Mouse (Mus musculus) forebrain, embryonic 13.5 days (tissue): ENCODE measurements around the gene Fam120a. TPM values are rescaled to one million over a fixed set of nuclear protein-coding genes. Genes with fewer than 3 reads are reported as not detected.

Source experiments
- ATAC-seq: fragments of 200-750 bp; cut with Nextera tagmentation; 2 replicates; pipeline ENCODE4 v1.8.0; 2017
- H3K27ac ChIP-seq: fragments of 300-500 bp; sonication (generic); 2 replicates; pipeline ENCODE4 v1.5.1; 2015; ENCODE audit warnings: inconsistent platforms, mild to moderate bottlenecking, moderate library complexity
- H3K27me3 ChIP-seq: fragments of 300-500 bp; sonication (generic); 2 replicates; pipeline ENCODE4 v1.6.1; 2015; ENCODE audit warnings: mild to moderate bottlenecking, inconsistent platforms
- H3K36me3 ChIP-seq: fragments of 300-500 bp; sonication (generic); 2 replicates; pipeline ENCODE4 v1.6.1; 2015; ENCODE audit warnings: mild to moderate bottlenecking, inconsistent platforms; ENCODE audit not compliant: poor library complexity, severe bottlenecking
- H3K4me1 ChIP-seq: fragments of 300-500 bp; sonication (generic); 2 replicates; pipeline ENCODE4 v1.6.1; 2015; ENCODE audit warnings: inconsistent platforms
- H3K4me2 ChIP-seq: fragments of 300-500 bp; sonication (generic); 2 replicates; pipeline ENCODE4 v1.6.1; 2015; ENCODE audit warnings: inconsistent platforms, mild to moderate bottlenecking, moderate library complexity
- H3K4me3 ChIP-seq: fragments of 300-500 bp; sonication (generic); 2 replicates; pipeline ENCODE4 v1.5.1; 2015; ENCODE audit warnings: mild to moderate bottlenecking, inconsistent platforms
- H3K9ac ChIP-seq: fragments of 300-500 bp; sonication (generic); 2 replicates; pipeline ENCODE4 v1.6.1; 2015; ENCODE audit warnings: mild to moderate bottlenecking, inconsistent platforms
- H3K9me3 ChIP-seq: fragments of 300-500 bp; sonication (generic); replicated peaks from 2 replicates; pipeline ENCODE4 v1.6.1; 2016; ENCODE audit warnings: inconsistent platforms
- WGBS: fragments of 180-500 bp; shearing (Covaris S2); methylation state at CpG from one replicate; pipeline ENCODE4 v1.1.7; 2015; 5-methylcytosine and 5-hydroxymethylcytosine counted together
- polyA plus RNA-seq: library from polyadenylated mRNA; unstranded; fragments of >200 nt; fragmentation: Nextera tagmentation; extraction: Ambion mirVana; gene quantifications from 2 replicates; pipeline ENCODE4 v1.2.1, GENCODE M21; 2015

The Fam120a gene
- polyA plus RNA-seq, 1 experiment from 2014 or later, result 16.0 TPM

- no peaks in the 10 kb centered on the region for H3K36me3 ChIP-seq
- peak overlapping the region; percentile 97 for H3K9ac ChIP-seq
- no peaks in the 10 kb centered on the region for H3K27me3 ChIP-seq
- H3K4me2 ChIP-seq, result peak overlapping the region; percentile 100
- H3K27ac ChIP-seq, result peak overlapping the region; percentile 97; the same call in 1 of the 2 replicates
- peaks cover 55% of the 10 kb centered on the region for H3K4me1 ChIP-seq
- no peak for ATAC-seq
- peak overlapping the region; percentile 89; the same call in 1 of the 2 replicates for H3K4me3 ChIP-seq
- H3K9me3 ChIP-seq, result no peaks in the 10 kb centered on the region
- WGBS, result 77% methylated on average over 4 of the region's 4 CpGs
These were observed 3.0 kb downstream of the Fam120a start for GRCm38 (mm10) chr13:48964850-48965249.

DNA sequence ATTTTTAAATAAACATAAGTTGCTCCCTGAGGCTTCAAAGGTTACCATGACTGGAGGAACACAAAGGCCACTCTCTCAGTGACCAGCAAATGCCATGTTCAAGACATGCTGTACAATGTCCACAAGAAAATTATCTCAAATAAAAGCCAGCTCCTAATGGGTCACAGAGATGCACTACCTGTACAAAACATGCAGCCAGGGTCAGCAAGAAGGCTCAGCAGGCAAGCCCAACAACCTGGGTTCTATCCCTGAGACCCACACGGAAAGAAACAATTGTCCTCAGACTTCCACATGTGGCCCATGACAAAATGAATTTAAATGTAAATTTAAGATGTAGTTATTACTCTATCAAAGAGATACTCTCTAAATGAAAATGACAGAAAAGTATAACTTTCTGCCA lies 4.7 kb downstream of the Fam120a start:
- Histone ChIP-seq H3K27ac (no peak overlapping the region), H3K4me3 (no peak overlapping the region), H3K4me2 (no peak overlapping the region), H3K27me3 (no peaks in the 10 kb centered on the region), H3K9me3 (no peaks in the 10 kb centered on the region), H3K4me1 (peaks cover 45% of the 10 kb centered on the region), H3K36me3 (no peaks in the 10 kb centered on the region), H3K9ac (no peak overlapping the region)
- WGBS, result 66% methylated on average over 1 of the region's 1 CpGs
- ATAC-seq, result no peak

DNA sequence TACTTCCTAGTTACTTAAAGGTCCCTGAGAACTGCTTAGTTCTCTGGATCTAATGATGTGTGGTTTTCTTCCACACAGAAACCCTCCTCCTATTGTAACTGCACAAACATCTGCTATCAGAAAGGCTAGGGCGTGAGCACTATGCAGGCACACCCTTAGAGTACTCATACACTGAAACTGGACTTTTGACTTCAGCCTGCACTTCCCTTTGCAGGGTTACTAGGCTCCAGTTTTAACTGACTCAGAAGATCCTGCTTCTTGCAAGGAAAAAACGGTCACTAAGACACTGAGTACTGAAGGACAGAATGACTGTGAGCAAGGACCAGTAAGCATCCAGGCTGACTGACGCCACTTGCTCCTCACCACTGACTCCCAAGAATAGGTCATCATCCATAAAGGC lies 5.3 kb downstream of the Fam120a start:
- H3K27ac ChIP-seq, result no peak overlapping the region
- no peak overlapping the region for H3K4me3 ChIP-seq
- no peaks in the 10 kb centered on the region for H3K9me3 ChIP-seq
- H3K9ac ChIP-seq, result no peak overlapping the region
- no peaks in the 10 kb centered on the region for H3K27me3 ChIP-seq
- WGBS, result 74% methylated on average over 3 of the region's 3 CpGs
- ATAC-seq, result no peak
- no peak overlapping the region for H3K4me2 ChIP-seq
- H3K4me1 ChIP-seq, result peaks cover 45% of the 10 kb centered on the region
- no peaks in the 10 kb centered on the region for H3K36me3 ChIP-seq

GRCm38 (mm10) chr13:48958608-48959007 lies 9.2 kb downstream of the Fam120a start:
- H3K4me2 ChIP-seq, result no peak overlapping the region
- no peak overlapping the region for H3K4me3 ChIP-seq
- H3K4me1 ChIP-seq, result peaks cover 24% of the 10 kb centered on the region
- no peak for ATAC-seq
- 69% methylated on average over 4 of the region's 4 CpGs for WGBS
- no peaks in the 10 kb centered on the region for H3K27me3 ChIP-seq
- H3K9me3 ChIP-seq, result no peaks in the 10 kb centered on the region
- no peak overlapping the region for H3K9ac ChIP-seq
- no peak overlapping the region for H3K27ac ChIP-seq
- no peaks in the 10 kb centered on the region for H3K36me3 ChIP-seq

DNA sequence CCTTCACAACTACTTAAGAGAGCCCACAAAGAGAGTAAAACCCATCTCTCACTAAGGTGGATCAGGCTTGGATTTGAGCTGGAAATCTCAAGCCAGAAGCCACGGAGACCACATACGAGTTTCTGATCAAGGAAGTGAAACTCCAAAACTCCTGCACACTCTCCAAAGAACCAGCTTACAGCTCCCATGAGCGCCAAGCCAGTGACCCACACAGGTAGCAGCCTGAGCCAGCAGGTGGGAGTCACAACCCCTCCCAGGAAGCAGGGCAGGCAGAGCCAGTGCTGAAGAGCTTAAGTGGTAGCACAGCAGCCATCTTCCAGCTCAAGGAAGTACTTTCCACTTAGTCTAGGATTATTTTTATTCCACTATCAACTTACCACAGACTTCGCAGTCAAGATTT lies 13.0 kb downstream of the Fam120a start:
- H3K4me1 ChIP-seq, result peaks cover 24% of the 10 kb centered on the region

DNA sequence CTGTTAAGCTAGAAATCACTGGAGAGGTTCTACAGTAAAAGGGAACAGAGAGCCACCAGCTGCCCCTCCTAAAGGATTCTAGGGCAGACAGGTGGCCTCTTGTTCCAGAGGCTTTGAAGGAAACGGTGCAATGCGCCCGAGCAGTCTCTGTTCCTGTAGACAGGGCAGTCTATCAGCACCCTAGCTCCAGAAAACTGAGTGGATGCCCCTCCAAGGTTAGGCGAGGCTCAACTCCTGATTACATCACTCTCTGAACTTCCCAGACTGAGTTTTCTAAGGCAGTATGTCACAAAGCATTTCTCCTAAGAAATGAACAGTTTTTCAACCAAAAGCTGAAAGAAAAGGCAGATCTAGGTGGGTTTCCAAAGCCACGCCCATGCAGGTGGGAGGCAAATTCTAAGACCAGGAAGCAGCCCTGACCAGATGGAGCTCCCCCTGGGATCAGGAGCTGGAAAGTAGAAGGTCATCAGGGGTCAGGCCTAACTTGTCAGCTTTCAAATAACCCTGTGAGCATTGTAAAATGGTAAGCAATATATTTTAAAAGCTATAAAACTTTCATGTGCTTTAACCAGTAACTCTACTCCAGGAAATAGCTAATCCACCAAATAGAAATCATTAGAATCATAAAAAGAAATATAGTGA lies 17.1 kb downstream of the Fam120a start:
- Histone ChIP-seq H3K4me3 (no peak overlapping the region), H3K36me3 (peaks cover 32% of the 10 kb centered on the region), H3K27ac (no peak overlapping the region), H3K4me2 (no peak overlapping the region), H3K27me3 (no peaks in the 10 kb centered on the region), H3K9ac (no peak overlapping the region), H3K9me3 (no peaks in the 10 kb centered on the region), H3K4me1 (peaks cover 13% of the 10 kb centered on the region)
- 63% methylated on average over 5 of the region's 5 CpGs for WGBS
- no peak for ATAC-seq

More for the DNA sequence above, 13.0 kb downstream of the Fam120a start:
- H3K4me3 ChIP-seq, result no peak overlapping the region
- H3K4me2 ChIP-seq, result no peak overlapping the region
- H3K27me3 ChIP-seq, result no peaks in the 10 kb centered on the region
- no peak overlapping the region for H3K9ac ChIP-seq
- no peaks in the 10 kb centered on the region for H3K36me3 ChIP-seq
- no peak for ATAC-seq
- no peaks in the 10 kb centered on the region for H3K9me3 ChIP-seq
- 89% methylated on average over 4 of the region's 4 CpGs for whole genome bisulfite sequencing
- no peak overlapping the region for H3K27ac ChIP-seq

DNA sequence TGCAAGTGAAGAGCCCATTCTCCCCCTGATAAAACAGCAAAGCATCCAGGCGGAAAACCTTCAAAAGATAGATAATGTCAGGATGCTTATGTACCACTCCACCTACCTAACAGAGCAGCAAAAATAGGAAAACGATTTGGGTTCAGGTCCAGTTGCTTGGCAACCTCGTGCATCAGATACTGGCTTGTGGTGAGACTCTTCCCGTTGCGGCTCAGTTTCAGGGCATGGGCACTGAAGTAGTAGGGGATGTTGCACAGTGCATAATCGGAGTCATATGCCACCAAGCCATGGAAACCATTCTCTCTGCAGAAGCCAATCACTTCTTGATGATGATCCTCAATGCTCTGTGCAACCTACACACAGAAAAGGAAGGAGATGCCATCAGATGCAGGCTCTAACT lies 18.9 kb downstream of the Fam120a start:
- H3K4me3 ChIP-seq, result no peak overlapping the region
- H3K4me1 ChIP-seq, result peaks cover 13% of the 10 kb centered on the region
- no peaks in the 10 kb centered on the region for H3K9me3 ChIP-seq
- H3K27me3 ChIP-seq, result no peaks in the 10 kb centered on the region
- 87% methylated on average over 6 of the region's 6 CpGs for WGBS
- ATAC-seq, result no peak
- no peak overlapping the region for H3K9ac ChIP-seq
- no peak overlapping the region for H3K4me2 ChIP-seq
- H3K36me3 ChIP-seq, result peaks cover 44% of the 10 kb centered on the region
- no peak overlapping the region for H3K27ac ChIP-seq

GRCm38 (mm10) chr13:48944571-48944970 lies 23.2 kb downstream of the Fam120a start:
- Histone ChIP-seq H3K4me2 (no peak overlapping the region), H3K9me3 (no peaks in the 10 kb centered on the region), H3K27me3 (no peaks in the 10 kb centered on the region), H3K4me3 (no peak overlapping the region), H3K4me1 (no peaks in the 10 kb centered on the region), H3K9ac (no peak overlapping the region), H3K27ac (no peak overlapping the region), H3K36me3 (peaks cover 47% of the 10 kb centered on the region)
- WGBS, result 89% methylated on average over 1 of the region's 1 CpGs
- ATAC-seq, result no peak

DNA sequence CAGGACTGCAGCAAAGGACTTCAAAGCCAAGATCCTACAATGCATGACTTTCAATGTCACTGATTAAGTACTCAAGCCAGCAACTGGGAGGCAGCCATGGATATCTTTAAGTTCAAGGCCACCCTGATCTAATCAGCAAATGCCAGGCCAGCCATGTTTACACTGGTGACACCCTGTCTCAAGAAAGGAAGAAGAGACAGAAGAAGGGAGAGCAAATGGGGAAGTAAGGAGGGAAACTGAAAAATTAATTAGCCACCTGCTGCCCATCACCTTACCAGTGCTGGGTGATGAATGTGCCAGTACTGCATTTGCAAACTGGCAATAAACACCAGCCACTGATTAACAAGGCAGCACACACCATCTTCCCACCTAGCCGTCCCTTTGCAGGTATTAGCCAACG lies 25.3 kb downstream of the Fam120a start:
- Histone ChIP-seq H3K9me3 (no peaks in the 10 kb centered on the region), H3K9ac (no peak overlapping the region), H3K36me3 (peaks cover 28% of the 10 kb centered on the region), H3K4me3 (no peak overlapping the region), H3K27ac (no peak overlapping the region), H3K4me1 (no peaks in the 10 kb centered on the region), H3K27me3 (no peaks in the 10 kb centered on the region), H3K4me2 (no peak overlapping the region)
- ATAC-seq, result no peak
- WGBS, result 80% methylated on average over 2 of the region's 2 CpGs

GRCm38 (mm10) chr13:48941773-48942172 lies 26.0 kb downstream of the Fam120a start:
- Histone ChIP-seq H3K27ac (no peak overlapping the region), H3K4me1 (no peaks in the 10 kb centered on the region), H3K36me3 (peaks cover 21% of the 10 kb centered on the region), H3K4me2 (no peak overlapping the region), H3K9me3 (no peaks in the 10 kb centered on the region), H3K9ac (no peak overlapping the region), H3K27me3 (no peaks in the 10 kb centered on the region), H3K4me3 (no peak overlapping the region)
- no peak for ATAC-seq
- 65% methylated on average over 3 of the region's 3 CpGs for WGBS

- ATAC-seq, result no peak
- Histone ChIP-seq H3K27ac (peak overlapping the region; percentile 40; the same call in 1 of the 2 replicates), H3K4me1 (peaks cover 13% of the 10 kb centered on the region), H3K9ac (no peak overlapping the region), H3K4me3 (no peak overlapping the region), H3K27me3 (no peaks in the 10 kb centered on the region), H3K4me2 (no peak overlapping the region), H3K9me3 (no peaks in the 10 kb centered on the region), H3K36me3 (peaks cover 49% of the 10 kb centered on the region)
- 72% methylated on average over 6 of the region's 6 CpGs for WGBS
These were observed 33.2 kb downstream of the Fam120a start for GRCm38 (mm10) chr13:48934597-48934996.

- H3K9me3 ChIP-seq, result no peaks in the 10 kb centered on the region
- H3K27me3 ChIP-seq, result no peaks in the 10 kb centered on the region
- no peak overlapping the region for H3K27ac ChIP-seq
- no peak overlapping the region for H3K9ac ChIP-seq
- H3K36me3 ChIP-seq, result peaks cover 63% of the 10 kb centered on the region
- 97% methylated on average over 3 of the region's 3 CpGs for WGBS
- ATAC-seq, result no peak
- no peak overlapping the region for H3K4me3 ChIP-seq
- H3K4me1 ChIP-seq, result peaks cover 13% of the 10 kb centered on the region
- H3K4me2 ChIP-seq, result no peak overlapping the region
These were observed 35.1 kb downstream of the Fam120a start for GRCm38 (mm10) chr13:48932692-48933091.

DNA sequence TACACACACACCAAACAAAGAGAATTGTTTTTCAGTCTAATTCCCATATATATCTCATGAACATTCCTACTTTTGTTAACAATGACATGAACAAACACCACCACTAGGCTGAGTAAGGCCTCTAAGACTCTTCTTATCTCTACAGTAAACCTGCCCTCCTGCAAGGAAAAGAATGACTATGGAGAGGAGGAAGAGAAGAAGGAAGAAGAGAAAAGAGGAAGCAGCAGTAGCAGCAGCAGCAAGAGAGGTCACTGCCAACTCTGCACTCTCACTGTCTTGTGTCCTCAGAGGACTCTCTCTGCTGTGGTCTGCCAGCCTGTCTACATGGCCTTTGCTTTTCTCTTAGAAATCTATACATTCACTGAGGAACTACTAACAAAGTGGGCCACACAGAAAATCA lies 36.1 kb downstream of the Fam120a start:
- peaks cover 73% of the 10 kb centered on the region for H3K36me3 ChIP-seq
- no peak overlapping the region for H3K27ac ChIP-seq
- no peak overlapping the region for H3K9ac ChIP-seq
- H3K9me3 ChIP-seq, result no peaks in the 10 kb centered on the region
- H3K4me1 ChIP-seq, result peaks cover 13% of the 10 kb centered on the region
- no peak for ATAC-seq
- no peak overlapping the region for H3K4me3 ChIP-seq
- H3K27me3 ChIP-seq, result no peaks in the 10 kb centered on the region
- H3K4me2 ChIP-seq, result no peak overlapping the region
